Mouse (Mus musculus) megakaryocyte, embryonic 14.5 days (primary cell): ENCODE measurements around the gene Cstad.

Source experiments
- FLI1 ChIP-seq: IDR thresholded peaks from 2 replicates; pipeline ENCODE4 v1.6.1; 2012; ENCODE audit warnings: low read length, inconsistent platforms, mixed read lengths
- GATA1 ChIP-seq: IDR thresholded peaks from 3 replicates; pipeline ENCODE4 v1.6.1; 2012; ENCODE audit warnings: mixed read lengths, low read length, inconsistent platforms, borderline replicate concordance

- no peak for TF ChIP-seq GATA1
- TF ChIP-seq FLI1: no peak
These were observed 63.0 kb downstream of the Cstad start for GRCm38 (mm10) chr2:30657674-30658479.
